Mouse (Mus musculus): ENCODE results near the gene Olfr417. TPM values are rescaled to one million over a fixed set of nuclear protein-coding genes. Genes with fewer than 3 reads are reported as not detected.
"Not testable (repeated sequence)": the region's sequence is repeated elsewhere in the genome, so short reads cannot be mapped to it uniquely, and the experiment has no call there.

The Olfr417 gene
- polyA plus RNA-seq (2015; fragmentation: Nextera tagmentation; extraction: Ambion mirVana): not detected in 2 replicates

DNA sequence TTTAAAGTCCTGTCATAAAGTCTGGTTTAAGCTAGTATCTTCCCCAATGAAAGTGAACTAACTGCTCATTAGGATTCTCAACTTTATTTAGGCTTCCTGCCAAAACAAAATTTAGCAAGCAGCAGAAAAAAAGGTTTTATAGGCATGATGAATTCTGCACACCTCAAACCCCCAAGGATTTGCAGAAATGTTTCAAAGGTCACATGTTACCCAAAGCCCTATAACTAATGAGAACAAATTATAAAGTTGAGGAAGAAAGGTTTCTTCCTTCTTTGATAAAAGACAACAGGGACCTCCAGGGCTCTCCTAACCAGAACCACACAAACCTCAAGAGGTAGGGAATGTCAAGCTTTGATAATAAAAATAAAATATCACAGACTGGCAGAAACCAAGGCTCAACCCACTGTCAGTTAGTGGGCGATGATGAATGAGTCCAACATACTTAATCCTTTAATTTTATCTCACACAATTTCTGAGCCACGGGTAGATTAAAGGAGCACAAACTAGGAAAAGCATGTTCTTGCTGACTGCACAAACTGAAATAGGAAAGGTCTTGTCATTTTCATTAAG lies at the start of gene Olfr417:
Olfr417 (plus strand) TSS at position 241 of the 570 bp plus-strand sequence.
- no peak within 1 kb of the TSS for H3K9ac ChIP-seq (ENCODE audit: low read depth, low read length)
- TF ChIP-seq CTCF (IDR thresholded peaks at IDR 0.05; ENCODE audit: low read depth): no peak
- H3K4me2 ChIP-seq (replicated peaks; ENCODE audit: low read depth): no peak within 1 kb of the TSS
- no peaks in the 10 kb centered on the region for H3K27me3 ChIP-seq (replicated peaks; ENCODE audit: control insufficient read depth, insufficient read depth, low read length)
- no peak within 1 kb of the TSS for H3K27ac ChIP-seq (ENCODE audit: low read depth, low read length)
- 74% methylated on average over 2 of the region's 2 CpGs for WGBS
- no peaks in the 10 kb centered on the region for H3K36me3 ChIP-seq (ENCODE audit: control insufficient read depth, insufficient read depth)
- H3K4me3 ChIP-seq (ENCODE audit: low read depth, low read length): no peak within 1 kb of the TSS
- H3K9me3 ChIP-seq (ENCODE audit: control insufficient read depth): no peaks in the 10 kb centered on the region
- H3K4me1 ChIP-seq (replicated peaks; ENCODE audit: control insufficient read depth, insufficient read depth, low read length): no peaks in the 10 kb centered on the region
- no peak for ATAC-seq

DNA sequence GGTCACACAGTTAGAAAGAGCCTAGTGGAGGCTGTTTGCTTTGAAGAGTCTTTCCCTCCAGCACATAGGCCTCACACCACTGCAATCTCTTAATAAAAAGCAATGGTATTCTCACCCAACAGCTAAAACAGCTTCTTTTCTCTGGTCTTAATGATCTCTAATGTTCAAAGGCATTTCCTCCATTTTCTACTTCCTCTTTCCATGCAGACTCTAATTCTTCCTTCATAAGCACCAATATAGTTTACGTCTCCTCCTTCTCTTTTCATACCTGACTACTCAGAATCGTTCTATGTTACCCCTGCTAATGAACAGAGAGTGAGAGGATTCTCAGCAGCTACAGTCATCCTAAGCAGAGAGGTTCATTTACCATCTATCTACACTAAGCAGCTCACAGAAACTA lies 47.6 kb upstream of the Olfr417 start:
- no peak overlapping the region for H3K4me3 ChIP-seq (ENCODE audit: low read depth, low read length)
- 77% methylated on average over 2 of the region's 2 CpGs for WGBS
- ATAC-seq: no peak
- H3K4me1 ChIP-seq (replicated peaks; ENCODE audit: control insufficient read depth, insufficient read depth, low read length): no peaks in the 10 kb centered on the region
- H3K27ac ChIP-seq (ENCODE audit: low read depth, low read length): no peak overlapping the region
- no peak overlapping the region for H3K9ac ChIP-seq (ENCODE audit: low read depth, low read length)
- H3K36me3 ChIP-seq (ENCODE audit: control insufficient read depth, insufficient read depth): no peaks in the 10 kb centered on the region
- no peaks in the 10 kb centered on the region for H3K27me3 ChIP-seq (replicated peaks; ENCODE audit: control insufficient read depth, insufficient read depth, low read length)
- no peak overlapping the region for H3K4me2 ChIP-seq (replicated peaks; ENCODE audit: low read depth)
- no peaks in the 10 kb centered on the region for H3K9me3 ChIP-seq (ENCODE audit: control insufficient read depth)
- no peak for TF ChIP-seq CTCF (IDR thresholded peaks at IDR 0.05; ENCODE audit: low read depth)

DNA sequence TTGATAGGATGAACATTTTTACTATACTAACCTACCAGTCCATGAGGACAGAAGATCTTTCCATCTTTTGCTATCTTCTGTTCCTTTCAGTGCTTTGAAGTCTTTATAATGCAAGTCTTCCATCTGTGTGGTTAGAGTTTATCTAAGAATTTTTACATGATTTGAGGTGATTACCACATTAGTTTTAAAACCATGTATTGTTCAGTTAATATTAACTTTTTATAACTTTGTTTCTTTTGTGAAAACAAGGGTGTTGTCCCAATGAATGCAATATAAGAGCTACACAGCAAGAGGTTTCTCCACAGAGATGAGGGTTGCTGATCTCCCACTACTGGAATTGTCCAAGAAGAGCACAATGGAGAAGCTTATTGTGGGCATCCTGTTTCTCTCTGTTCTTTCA lies 34.7 kb upstream of the Olfr417 start, which contains the start of gene Mptx1:
Mptx1 (plus strand) TSS at position 301 of the 400 bp plus-strand sequence.
- no peaks in the 10 kb centered on the region for H3K9me3 ChIP-seq (ENCODE audit: control insufficient read depth)
- H3K9ac ChIP-seq (ENCODE audit: low read depth, low read length): no peak within 1 kb of the TSS
- H3K27me3 ChIP-seq (replicated peaks; ENCODE audit: control insufficient read depth, insufficient read depth, low read length): no peaks in the 10 kb centered on the region
- no peak for ATAC-seq
- H3K36me3 ChIP-seq (ENCODE audit: control insufficient read depth, insufficient read depth): no peaks in the 10 kb centered on the region
- no peaks in the 10 kb centered on the region for H3K4me1 ChIP-seq (replicated peaks; ENCODE audit: control insufficient read depth, insufficient read depth, low read length)
- H3K4me2 ChIP-seq (replicated peaks; ENCODE audit: low read depth): no peak within 1 kb of the TSS
- H3K4me3 ChIP-seq (ENCODE audit: low read depth, low read length): no peak within 1 kb of the TSS
- TF ChIP-seq CTCF (IDR thresholded peaks at IDR 0.05; ENCODE audit: low read depth): no peak
- no peak within 1 kb of the TSS for H3K27ac ChIP-seq (ENCODE audit: low read depth, low read length)

DNA sequence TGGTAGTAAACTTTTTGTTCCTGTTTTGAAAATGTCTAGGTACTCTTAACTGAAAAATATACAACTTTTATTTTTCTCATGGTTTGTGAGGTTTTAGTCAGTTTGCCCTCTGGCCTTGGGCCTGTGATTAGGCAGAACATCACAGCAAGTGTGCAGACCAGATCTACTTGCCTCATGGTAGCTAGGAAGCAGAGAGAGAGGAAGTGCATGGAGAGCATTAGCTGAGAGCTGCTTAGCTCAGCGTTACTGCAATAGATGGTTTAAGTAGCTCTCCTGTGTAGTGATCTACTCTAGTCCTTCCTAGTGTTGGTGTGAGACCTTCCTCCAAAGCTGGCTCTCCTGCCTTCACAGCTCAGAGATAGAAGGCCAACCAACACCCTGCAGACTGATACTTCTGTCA lies 11.3 kb upstream of the Olfr417 start:
- H3K9ac ChIP-seq (ENCODE audit: low read depth, low read length); H3K36me3 ChIP-seq (ENCODE audit: control insufficient read depth, insufficient read depth); H3K27me3 ChIP-seq (replicated peaks; ENCODE audit: control insufficient read depth, insufficient read depth, low read length); H3K9me3 ChIP-seq (ENCODE audit: control insufficient read depth); H3K4me3 ChIP-seq (ENCODE audit: low read depth, low read length); ATAC-seq; H3K4me1 ChIP-seq (replicated peaks; ENCODE audit: control insufficient read depth, insufficient read depth, low read length); H3K27ac ChIP-seq (ENCODE audit: low read depth, low read length); H3K4me2 ChIP-seq (replicated peaks; ENCODE audit: low read depth): not testable (repeated sequence)
- WGBS: 79% methylated on average over 1 of the region's 1 CpGs

DNA sequence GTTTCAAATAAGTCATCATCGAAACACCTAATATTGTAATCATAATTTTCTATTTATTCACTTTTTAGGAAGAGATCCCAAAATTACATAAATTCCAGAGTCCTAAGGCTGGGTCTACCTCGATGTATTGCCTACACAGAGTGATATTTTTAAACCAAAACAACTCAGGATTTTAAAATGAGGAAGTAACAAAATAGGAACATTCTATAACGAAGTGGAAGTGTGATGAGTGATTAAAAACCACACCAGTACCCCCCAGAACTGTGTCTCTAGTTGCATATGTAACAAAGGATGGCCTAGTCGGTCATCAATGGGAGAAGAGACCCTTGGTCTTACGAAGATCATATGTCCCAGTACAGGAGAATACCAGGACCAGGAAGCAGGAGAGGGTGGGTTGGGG lies 10.3 kb upstream of the Olfr417 start:
- Histone ChIP-seq H3K4me3 (ENCODE audit: low read depth, low read length) (no peak overlapping the region), H3K9me3 (ENCODE audit: control insufficient read depth) (no peaks in the 10 kb centered on the region), H3K4me1 (replicated peaks; ENCODE audit: control insufficient read depth, insufficient read depth, low read length) (no peaks in the 10 kb centered on the region), H3K36me3 (ENCODE audit: control insufficient read depth, insufficient read depth) (no peaks in the 10 kb centered on the region), H3K4me2 (replicated peaks; ENCODE audit: low read depth) (no peak overlapping the region), H3K27me3 (replicated peaks; ENCODE audit: control insufficient read depth, insufficient read depth, low read length) (no peaks in the 10 kb centered on the region), H3K9ac (ENCODE audit: low read depth, low read length) (no peak overlapping the region), H3K27ac (ENCODE audit: low read depth, low read length) (no peak overlapping the region)
- no peak for ATAC-seq
- no peak for TF ChIP-seq CTCF (IDR thresholded peaks at IDR 0.05; ENCODE audit: low read depth)
- 77% methylated on average over 5 of the region's 5 CpGs for WGBS

DNA sequence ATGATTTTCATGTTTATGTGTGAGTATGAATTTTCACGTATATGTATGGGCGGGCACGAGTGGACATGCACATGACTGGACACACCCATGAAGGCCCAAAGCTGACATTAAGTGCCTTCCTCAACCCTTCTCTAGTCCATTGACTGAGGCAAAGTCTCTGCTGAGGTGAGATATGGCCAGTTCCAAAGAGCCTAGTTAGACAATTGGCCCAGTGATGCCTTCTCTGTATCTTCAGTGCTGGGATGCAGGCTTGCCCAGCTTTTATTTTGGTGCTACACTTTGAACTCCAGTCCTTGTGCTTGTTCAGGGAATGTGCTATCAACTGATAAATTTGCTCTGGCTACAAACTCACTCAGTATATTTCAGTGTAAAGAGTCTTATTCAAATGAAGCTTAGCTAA lies 8.9 kb downstream of the Olfr417 start:
- Histone ChIP-seq H3K4me2 (replicated peaks; ENCODE audit: low read depth) (no peak overlapping the region), H3K4me3 (ENCODE audit: low read depth, low read length) (no peak overlapping the region), H3K9me3 (ENCODE audit: control insufficient read depth) (no peaks in the 10 kb centered on the region), H3K27ac (ENCODE audit: low read depth, low read length) (no peak overlapping the region), H3K9ac (ENCODE audit: low read depth, low read length) (no peak overlapping the region), H3K36me3 (ENCODE audit: control insufficient read depth, insufficient read depth) (no peaks in the 10 kb centered on the region), H3K4me1 (replicated peaks; ENCODE audit: control insufficient read depth, insufficient read depth, low read length) (no peaks in the 10 kb centered on the region), H3K27me3 (replicated peaks; ENCODE audit: control insufficient read depth, insufficient read depth, low read length) (no peaks in the 10 kb centered on the region)
- ATAC-seq: no peak
- WGBS: 87% methylated on average over 3 of the region's 3 CpGs
- no peak for TF ChIP-seq CTCF (IDR thresholded peaks at IDR 0.05; ENCODE audit: low read depth)

DNA sequence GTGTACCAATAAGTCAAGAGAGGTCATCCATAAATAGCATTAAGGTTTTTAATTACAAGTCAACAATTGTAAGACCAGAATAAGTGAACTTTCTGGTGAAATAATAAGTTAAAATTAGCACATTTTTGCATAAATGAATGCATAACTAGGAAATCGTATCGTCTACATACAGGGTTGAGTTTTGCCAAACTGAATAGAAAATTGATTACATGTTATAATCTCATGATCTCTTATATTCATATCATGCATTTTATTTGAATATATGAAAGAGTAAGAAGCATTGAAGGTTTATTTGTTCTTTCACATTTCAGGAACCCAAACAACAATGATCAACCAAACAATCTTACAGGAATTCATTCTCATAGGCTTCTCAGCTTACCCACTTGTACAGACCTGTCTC lies 25.8 kb downstream of the Olfr417 start, which contains the start of gene Olfr248:
Olfr248 (plus strand) TSS at position 301 of the 400 bp plus-strand sequence.
- no peak for ATAC-seq
- H3K36me3 ChIP-seq (ENCODE audit: control insufficient read depth, insufficient read depth): no peaks in the 10 kb centered on the region
- no peaks in the 10 kb centered on the region for H3K4me1 ChIP-seq (replicated peaks; ENCODE audit: control insufficient read depth, insufficient read depth, low read length)
- H3K27me3 ChIP-seq (replicated peaks; ENCODE audit: control insufficient read depth, insufficient read depth, low read length): no peaks in the 10 kb centered on the region
- no peaks in the 10 kb centered on the region for H3K9me3 ChIP-seq (ENCODE audit: control insufficient read depth)
- H3K4me3 ChIP-seq (ENCODE audit: low read depth, low read length): no peak within 1 kb of the TSS
- WGBS: 89% methylated on average over 2 of the region's 2 CpGs
- H3K9ac ChIP-seq (ENCODE audit: low read depth, low read length): no peak within 1 kb of the TSS
- H3K4me2 ChIP-seq (replicated peaks; ENCODE audit: low read depth): no peak within 1 kb of the TSS
- H3K27ac ChIP-seq (ENCODE audit: low read depth, low read length): no peak within 1 kb of the TSS
- no peak for TF ChIP-seq CTCF (IDR thresholded peaks at IDR 0.05; ENCODE audit: low read depth)

Data from intestine, postnatal 0 days (tissue).